10 mouse cellular contexts compared by ENCODE assay signal in genomic region chr2:101822785-101823184, GRCm38 (mm10).
A peak's percentile ranks its signal among the peaks of the same experiment; 100 is the strongest.
DNase-seq lines count a peak whose midpoint lies in the region; ATAC-seq and TF ChIP-seq lines count a peak whose summit lies in the region.
"Had no signal": no experiment of that assay in that cellular context is flagged by ENCODE, and none has a peak within 500 bp of the region (broad histone marks: within the 10 kb centered on the region; RNA-seq: fewer than 3 reads in every experiment).

No protein-coding gene starts in this region.

- 0 out of 2 replicates have a peak, but pooled peaks cover 3% of the 10 kb centered on the region for H3K4me1 ChIP-seq in stomach, embryonic 16.5 days (ENCODE audit: control insufficient read depth, insufficient read depth, low read length)
- no peaks in the 10 kb centered on the region; the same call in 1 of the 2 replicates for H3K4me1 ChIP-seq in stomach, postnatal 0 days (replicated peaks; ENCODE audit: control insufficient read depth, insufficient read depth)
- H3K4me1 ChIP-seq: midbrain, embryonic 13.5 days had no signal

- WGBS in stomach, embryonic 16.5 days, result 67% methylated on average over 13 of the region's 13 CpGs
- WGBS in stomach, postnatal 0 days, result 67% methylated on average over 13 of the region's 13 CpGs

- no peak for TF ChIP-seq CTCF in stomach, postnatal 0 days (IDR thresholded peaks at IDR 0.05; ENCODE audit: low read depth)

- H3K9me3 ChIP-seq in stomach, embryonic 16.5 days (replicated peaks; ENCODE audit: control insufficient read depth, low read length), result no peaks in the 10 kb centered on the region
- no peaks in the 10 kb centered on the region for H3K9me3 ChIP-seq in stomach, postnatal 0 days (ENCODE audit: control insufficient read depth, low read length)
- H3K9me3 ChIP-seq: midbrain, embryonic 13.5 days had no signal

- H3K4me2 ChIP-seq in stomach, embryonic 16.5 days (ENCODE audit: low read depth, low read length), result no peak overlapping the region
- no peak overlapping the region for H3K4me2 ChIP-seq in stomach, postnatal 0 days (replicated peaks; ENCODE audit: low read depth)
- H3K4me2 ChIP-seq: midbrain, embryonic 13.5 days had no signal

- 0 out of 2 replicates have a peak overlapping the region, but pooled peaks have one; percentile 57 for H3K27ac ChIP-seq in stomach, embryonic 16.5 days (ENCODE audit: low read length)
- H3K27ac ChIP-seq in stomach, postnatal 0 days (replicated peaks), result no peak overlapping the region
- H3K27ac ChIP-seq: midbrain, embryonic 13.5 days had no signal

- no peaks in the 10 kb centered on the region for H3K27me3 ChIP-seq in stomach, embryonic 16.5 days (ENCODE audit: control insufficient read depth, insufficient read depth, low read length)
- H3K27me3 ChIP-seq in stomach, postnatal 0 days (ENCODE audit: control insufficient read depth, insufficient read depth, low read length), result no peaks in the 10 kb centered on the region
- H3K27me3 ChIP-seq: midbrain, embryonic 13.5 days; Patski had no signal

- no peak overlapping the region for H3K9ac ChIP-seq in stomach, embryonic 16.5 days (ENCODE audit: low read length)
- no peak overlapping the region for H3K9ac ChIP-seq in stomach, postnatal 0 days (ENCODE audit: low read length)
- H3K9ac ChIP-seq: midbrain, embryonic 13.5 days had no signal

- H3K4me3 ChIP-seq in stomach, embryonic 16.5 days (replicated peaks; ENCODE audit: low read length), result no peak overlapping the region
- H3K4me3 ChIP-seq in stomach, postnatal 0 days (ENCODE audit: low read depth, low read length), result no peak overlapping the region
- H3K4me3 ChIP-seq: midbrain, embryonic 13.5 days had no signal

- no peak for DNase-seq in stomach, postnatal 0 days (ENCODE audit: low spot score)
- peak; percentile 97 for DNase-seq in heart, adult 11 months
- DNase-seq in heart, postnatal 4 days, result peak; percentile 38
- no peak for DNase-seq in urinary bladder, postnatal 10 days (ENCODE audit: low spot score)
- no peak for DNase-seq in layer of hippocampus, adult 18-20 months (ENCODE audit: low spot score in 2 of 2)
- DNase-seq in cerebellum, adult 9-11 months, result no peak
- DNase-seq: cerebellum, adult 2 months had no signal

- H3K36me3 ChIP-seq in stomach, embryonic 16.5 days (ENCODE audit: control insufficient read depth, insufficient read depth, low read length), result no peaks in the 10 kb centered on the region
- H3K36me3 ChIP-seq in stomach, postnatal 0 days (ENCODE audit: control insufficient read depth, insufficient read depth, low read length), result no peaks in the 10 kb centered on the region
- H3K36me3 ChIP-seq: midbrain, embryonic 13.5 days had no signal

- TF ChIP-seq EP300 in stomach, postnatal 0 days (optimal IDR thresholded peaks at IDR 0.05), result no peak

- ATAC-seq in stomach, embryonic 16.5 days (ENCODE audit: insufficient read depth, low FRiP score), result no peak
- ATAC-seq in stomach, postnatal 0 days (ENCODE audit: low FRiP score, low TSS enrichment), result no peak
- ATAC-seq: midbrain, embryonic 13.5 days; Patski had no signal

Comparison
In these comparisons a context has a peak if more than half of its experiments do, and no peak if none do; other contexts are left out.
1. DNase-seq: peak in heart, adult 11 months (single experiment) and heart, postnatal 4 days (single experiment); none in stomach, postnatal 0 days (single experiment), urinary bladder, postnatal 10 days (single experiment), layer of hippocampus, adult 18-20 months (0 of 2) and cerebellum, adult 9-11 months (single experiment).